Mouse (Mus musculus) heart, embryonic 16.5 days (tissue): ENCODE results near the gene Dctn3. TPM values are rescaled to one million over a fixed set of nuclear protein-coding genes. Genes with fewer than 3 reads are reported as not detected.
A peak's percentile ranks its signal among the peaks of the same experiment; 100 is the strongest.

ENCODE experiments used
- ATAC-seq: fragments of 200-750 bp; cut with Nextera tagmentation; replicated peaks from 2 replicates; pipeline ENCODE4 v1.8.0; 2017; ENCODE audit warnings: moderate number of reproducible peaks; ENCODE audit not compliant: insufficient read depth, low FRiP score; ENCODE audit errors: extremely low read depth
- H3K27ac ChIP-seq: fragments of 300-500 bp; sonication (generic); 2 replicates; pipeline ENCODE4 v1.5.1; 2014; ENCODE audit warnings: mild to moderate bottlenecking, low read length, control low read depth, moderate library complexity
- H3K27me3 ChIP-seq: fragments of 300-500 bp; sonication (generic); 2 replicates; pipeline ENCODE4 v1.6.1; 2014; ENCODE audit warnings: low read length, mixed read lengths; ENCODE audit not compliant: control insufficient read depth, insufficient read depth
- H3K36me3 ChIP-seq: fragments of 300-500 bp; sonication (generic); 2 replicates; pipeline ENCODE4 v1.6.1; 2014; ENCODE audit not compliant: control insufficient read depth, insufficient read depth
- H3K4me1 ChIP-seq: fragments of 300-500 bp; sonication (generic); 2 replicates; pipeline ENCODE4 v1.6.1; 2014; ENCODE audit warnings: low read length, mixed read lengths; ENCODE audit not compliant: control insufficient read depth, insufficient read depth
- H3K4me2 ChIP-seq: fragments of 300-500 bp; sonication (generic); 2 replicates; pipeline ENCODE4 v1.6.1; 2014; ENCODE audit warnings: low read depth, mild to moderate bottlenecking, control low read depth, low read length
- H3K4me3 ChIP-seq: fragments of 300-500 bp; sonication (generic); 2 replicates; pipeline ENCODE4 v1.5.1; 2014; ENCODE audit warnings: mild to moderate bottlenecking, control low read depth, low read length
- H3K9ac ChIP-seq: fragments of 300-500 bp; sonication (generic); 2 replicates; pipeline ENCODE4 v1.6.1; 2014; ENCODE audit warnings: low read length, control low read depth
- H3K9me3 ChIP-seq: fragments of 300-500 bp; sonication (generic); replicated peaks from 2 replicates; pipeline ENCODE4 v1.6.1; 2016; ENCODE audit warnings: low read length; ENCODE audit not compliant: control insufficient read depth
- WGBS: fragments of 180-500 bp; shearing (Covaris S2); extraction: QIAGEN DNeasy Blood & Tissue Kit; methylation state at CpG from one replicate; pipeline ENCODE4 v1.1.7; 2014; 5-methylcytosine and 5-hydroxymethylcytosine counted together
- polyA plus RNA-seq: library from polyadenylated mRNA; unstranded; fragments of >200 nt; fragmentation: Nextera tagmentation; extraction: Ambion mirVana; gene quantifications from 2 replicates; pipeline ENCODE4 v1.2.1, GENCODE M21; 2015

Gene Dctn3
- polyA plus RNA-seq, 1 experiment from 2014 or later: 141 TPM

GRCm38 (mm10) chr4:41759206-41759605 lies 36.2 kb upstream of the Dctn3 start:
- Histone ChIP-seq H3K4me3 (no peak overlapping the region), H3K9me3 (no peaks in the 10 kb centered on the region), H3K9ac (peak overlapping the region; percentile 69), H3K27ac (peak overlapping the region; percentile 99), H3K36me3 (peaks cover 11% of the 10 kb centered on the region), H3K4me2 (peak overlapping the region; percentile 69), H3K27me3 (no peaks in the 10 kb centered on the region), H3K4me1 (peaks cover 48% of the 10 kb centered on the region)
- no peak for ATAC-seq
- 44% methylated on average over 9 of the region's 9 CpGs for WGBS

GRCm38 (mm10) chr4:41758701-41759100 lies 35.7 kb upstream of the Dctn3 start:
- no peak overlapping the region for H3K4me2 ChIP-seq
- 90% methylated on average over 4 of the region's 4 CpGs for WGBS
- peaks cover 11% of the 10 kb centered on the region for H3K36me3 ChIP-seq
- ATAC-seq: no peak
- H3K27ac ChIP-seq: peak overlapping the region; percentile 99
- peaks cover 50% of the 10 kb centered on the region for H3K4me1 ChIP-seq
- no peaks in the 10 kb centered on the region for H3K27me3 ChIP-seq
- no peak overlapping the region for H3K4me3 ChIP-seq
- peak overlapping the region; percentile 69 for H3K9ac ChIP-seq
- no peaks in the 10 kb centered on the region for H3K9me3 ChIP-seq

GRCm38 (mm10) chr4:41758021-41758420 lies 35.1 kb upstream of the Dctn3 start:
- no peaks in the 10 kb centered on the region for H3K9me3 ChIP-seq
- H3K4me3 ChIP-seq: no peak overlapping the region
- no peaks in the 10 kb centered on the region for H3K27me3 ChIP-seq
- H3K36me3 ChIP-seq: peaks cover 11% of the 10 kb centered on the region
- no peak for ATAC-seq
- H3K4me2 ChIP-seq: no peak overlapping the region
- peak overlapping the region; percentile 99; the same call in 1 of the 2 replicates for H3K27ac ChIP-seq
- H3K9ac ChIP-seq: no peak overlapping the region
- H3K4me1 ChIP-seq: peaks cover 50% of the 10 kb centered on the region
- WGBS: 73% methylated on average over 11 of the region's 11 CpGs

GRCm38 (mm10) chr4:41757321-41757720 lies 34.4 kb upstream of the Dctn3 start:
- Histone ChIP-seq H3K9me3 (no peaks in the 10 kb centered on the region), H3K4me3 (no peak overlapping the region), H3K36me3 (peaks cover 11% of the 10 kb centered on the region), H3K9ac (no peak overlapping the region), H3K4me2 (no peak overlapping the region), H3K27ac (no peak overlapping the region), H3K4me1 (peaks cover 45% of the 10 kb centered on the region), H3K27me3 (no peaks in the 10 kb centered on the region)
- WGBS: 90% methylated on average over 13 of the region's 13 CpGs
- no peak for ATAC-seq

- H3K9ac ChIP-seq: peak overlapping the region; percentile 87
- peak overlapping the region; percentile 44; the same call in 1 of the 2 replicates for H3K27ac ChIP-seq
- WGBS: 70% methylated on average over 8 of the region's 8 CpGs
- H3K4me3 ChIP-seq: peak overlapping the region; percentile 85
- peaks cover 36% of the 10 kb centered on the region for H3K4me1 ChIP-seq
- no peak for ATAC-seq
- H3K27me3 ChIP-seq: no peaks in the 10 kb centered on the region
- H3K36me3 ChIP-seq: peaks cover 11% of the 10 kb centered on the region
- peak overlapping the region; percentile 80 for H3K4me2 ChIP-seq
- no peaks in the 10 kb centered on the region for H3K9me3 ChIP-seq
These were observed 33.5 kb upstream of the Dctn3 start for GRCm38 (mm10) chr4:41756440-41756839.

GRCm38 (mm10) chr4:41755338-41756305 lies 32.7 kb upstream of the Dctn3 start, which contains the start of gene Sigmar1:
Sigmar1 (minus strand) TSS chr4:41756157.
- Histone ChIP-seq H3K4me1 (peaks cover 30% of the 10 kb centered on the region), H3K27ac (peak within 1 kb of the TSS; percentile 97), H3K4me2 (peak within 1 kb of the TSS; percentile 80), H3K9ac (peak within 1 kb of the TSS; percentile 87), H3K4me3 (peak within 1 kb of the TSS; percentile 85), H3K36me3 (peaks cover 11% of the 10 kb centered on the region), H3K27me3 (no peaks in the 10 kb centered on the region), H3K9me3 (no peaks in the 10 kb centered on the region)
- peak; percentile 71 for ATAC-seq
- WGBS: under 1% methylated on average over 56 of the region's 57 CpGs

- Histone ChIP-seq H3K27ac (peak within 1 kb of the TSS; percentile 97), H3K9ac (peak within 1 kb of the TSS; percentile 87), H3K9me3 (no peaks in the 10 kb centered on the region), H3K4me1 (peaks cover 28% of the 10 kb centered on the region), H3K36me3 (peaks cover 11% of the 10 kb centered on the region), H3K4me3 (peak within 1 kb of the TSS; percentile 85), H3K4me2 (peak within 1 kb of the TSS; percentile 80), H3K27me3 (no peaks in the 10 kb centered on the region)
- WGBS: 12% methylated on average over 14 of the region's 14 CpGs
- peak; percentile 38 for ATAC-seq
These were observed 31.9 kb upstream of the Dctn3 start, which contains the start of gene Galt for GRCm38 (mm10) chr4:41754797-41755337. Galt (plus strand) TSS chr4:41755228.

GRCm38 (mm10) chr4:41745021-41745420 lies 22.1 kb upstream of the Dctn3 start:
- ATAC-seq: no peak
- H3K27me3 ChIP-seq: no peaks in the 10 kb centered on the region
- peaks cover 8% of the 10 kb centered on the region; the same call in 1 of the 2 replicates for H3K36me3 ChIP-seq
- H3K27ac ChIP-seq: no peak overlapping the region
- no peak overlapping the region for H3K4me3 ChIP-seq
- no peak overlapping the region for H3K9ac ChIP-seq
- peaks cover 5% of the 10 kb centered on the region for H3K4me1 ChIP-seq
- 48% methylated on average over 1 of the region's 1 CpGs for WGBS
- H3K9me3 ChIP-seq: peaks cover 17% of the 10 kb centered on the region
- no peak overlapping the region for H3K4me2 ChIP-seq

- no peaks in the 10 kb centered on the region for H3K27me3 ChIP-seq
- H3K36me3 ChIP-seq: peaks cover 10% of the 10 kb centered on the region
- WGBS: 57% methylated on average over 2 of the region's 2 CpGs
- H3K4me2 ChIP-seq: no peak overlapping the region
- H3K4me1 ChIP-seq: peaks cover 11% of the 10 kb centered on the region
- ATAC-seq: no peak
- H3K4me3 ChIP-seq: no peak overlapping the region
- H3K27ac ChIP-seq: no peak overlapping the region
- peaks cover 17% of the 10 kb centered on the region for H3K9me3 ChIP-seq
- H3K9ac ChIP-seq: no peak overlapping the region
These were observed 21.2 kb upstream of the Dctn3 start for GRCm38 (mm10) chr4:41744131-41744530.
